Mouse (Mus musculus): ENCODE data around the gene 4933428G20Rik.

4933428G20Rik gene

GRCm38 (mm10) chr11:97532950-97533582, 32.9 kb upstream of the 4933428G20Rik start:
- DNase-seq (ENCODE audit: low read depth): peak; percentile 75

- DNase-seq (ENCODE audit: low read depth): peak; percentile 52
Observed at GRCm38 (mm10) chr11:97532354-97532753, 32.2 kb upstream of the 4933428G20Rik start.

DNA sequence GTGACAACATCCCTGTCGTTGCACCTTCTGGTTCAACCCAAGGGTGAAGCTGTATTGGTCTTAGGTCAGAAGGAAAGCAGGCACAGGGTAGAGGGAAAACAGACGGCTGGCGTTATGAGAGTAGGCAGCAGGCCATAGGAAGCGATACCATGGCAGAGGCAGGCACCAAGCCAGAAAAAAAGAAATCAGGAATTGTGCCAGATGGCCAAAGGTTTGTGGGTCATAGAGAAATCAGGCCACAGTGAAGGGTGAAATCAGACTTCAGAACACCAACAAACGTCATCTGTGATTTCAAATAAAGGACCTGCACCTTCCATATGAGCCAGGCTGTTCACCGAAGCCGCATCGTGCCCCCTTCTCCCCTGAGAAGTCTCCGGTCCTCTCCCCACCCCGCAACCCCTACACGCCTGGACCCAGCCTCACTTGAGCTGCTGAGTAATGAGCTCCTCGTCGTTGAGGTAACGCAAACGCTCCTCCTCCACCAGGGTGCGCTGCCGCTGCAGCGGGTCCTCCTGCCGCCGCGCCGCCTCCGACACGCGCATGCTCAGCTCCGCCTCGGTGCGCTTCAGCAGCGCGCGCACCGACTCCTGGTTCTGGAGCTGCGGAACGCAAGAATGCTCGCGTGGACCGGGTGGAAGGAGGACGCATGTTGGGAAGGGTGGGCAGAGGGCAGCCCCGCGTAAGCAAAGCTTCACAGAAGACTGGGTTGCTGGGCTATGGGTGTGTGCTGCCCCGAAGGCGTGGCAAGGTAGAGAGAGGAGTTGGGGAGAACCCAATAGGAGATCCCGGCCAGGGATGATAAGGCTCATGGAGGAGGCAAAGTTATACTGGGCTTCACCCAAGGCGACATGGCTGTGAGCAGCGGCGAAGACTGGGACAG, 31.5 kb upstream of the 4933428G20Rik start:
- DNase-seq (ENCODE audit: low read depth): peak; percentile 94

DNA sequence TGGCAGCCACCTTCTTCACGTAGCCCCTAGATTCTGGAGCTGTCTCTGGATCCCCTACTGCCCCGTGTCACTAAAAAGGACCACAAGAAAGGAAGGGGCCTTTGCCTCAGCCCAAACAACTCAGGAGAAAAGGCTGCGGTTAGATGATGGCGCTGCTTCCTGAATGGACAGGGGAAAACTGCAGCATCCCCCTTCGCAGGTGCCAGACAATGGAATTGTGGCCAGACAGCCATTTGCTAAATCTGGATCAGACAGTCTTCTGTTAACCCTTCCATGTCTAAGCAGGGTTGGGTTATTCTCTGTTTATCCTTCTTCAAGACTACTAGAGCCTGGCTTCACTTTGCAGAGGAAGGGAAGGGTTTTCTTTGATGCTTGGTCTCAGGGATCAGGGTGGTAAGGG, 30.8 kb upstream of the 4933428G20Rik start:
- no peak for DNase-seq (ENCODE audit: low read depth)

- no peak for DNase-seq (ENCODE audit: low read depth)
Observed at GRCm38 (mm10) chr11:97530069-97530468, 29.9 kb upstream of the 4933428G20Rik start.

DNA sequence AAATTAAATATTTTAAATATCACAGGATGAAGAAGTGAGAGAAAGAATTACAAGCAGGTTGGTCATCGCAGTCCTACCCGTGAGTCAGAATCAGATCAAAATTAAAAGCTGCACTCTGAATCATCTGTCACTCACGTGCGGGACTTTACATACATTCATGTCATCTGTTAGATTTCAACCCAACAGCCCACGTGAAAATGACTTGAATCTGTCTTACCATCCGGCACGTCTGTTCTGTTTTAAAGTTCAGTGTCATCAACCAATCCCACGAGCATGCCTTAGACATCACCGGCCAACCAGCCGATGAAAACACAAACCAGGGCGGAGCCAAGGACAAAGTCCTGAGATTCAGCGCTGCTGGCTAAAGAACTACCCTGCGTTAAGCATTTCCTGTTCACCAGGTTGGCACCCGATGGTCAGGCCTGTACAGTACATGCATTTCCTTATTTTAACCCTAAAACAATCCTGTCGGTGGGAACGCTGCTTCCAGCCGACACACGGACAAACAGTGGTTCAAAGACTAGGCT, 28.2 kb upstream of the 4933428G20Rik start:
- DNase-seq (ENCODE audit: low read depth): no peak

DNA sequence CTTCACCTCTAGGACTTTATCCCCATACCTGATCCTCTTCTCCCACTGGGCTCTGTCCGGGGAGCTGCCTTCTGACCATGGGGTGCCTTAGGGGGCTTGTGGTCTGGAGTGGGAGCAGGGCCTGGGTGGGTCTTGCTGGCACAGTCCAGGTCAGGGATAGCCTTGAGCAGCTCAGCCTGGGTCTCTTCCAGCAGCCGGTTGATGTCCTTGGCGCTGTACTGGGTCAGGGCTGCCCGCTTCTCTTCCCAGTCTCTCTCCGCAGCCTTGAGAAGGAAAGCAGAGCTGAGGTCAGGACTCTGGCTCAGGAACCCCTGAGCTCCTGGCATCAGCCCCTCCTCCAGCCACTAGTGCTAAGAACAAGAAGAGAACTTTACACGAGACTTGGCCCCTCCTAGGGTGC, 25.2 kb upstream of the 4933428G20Rik start:
- no peak for DNase-seq (ENCODE audit: low read depth)

DNA sequence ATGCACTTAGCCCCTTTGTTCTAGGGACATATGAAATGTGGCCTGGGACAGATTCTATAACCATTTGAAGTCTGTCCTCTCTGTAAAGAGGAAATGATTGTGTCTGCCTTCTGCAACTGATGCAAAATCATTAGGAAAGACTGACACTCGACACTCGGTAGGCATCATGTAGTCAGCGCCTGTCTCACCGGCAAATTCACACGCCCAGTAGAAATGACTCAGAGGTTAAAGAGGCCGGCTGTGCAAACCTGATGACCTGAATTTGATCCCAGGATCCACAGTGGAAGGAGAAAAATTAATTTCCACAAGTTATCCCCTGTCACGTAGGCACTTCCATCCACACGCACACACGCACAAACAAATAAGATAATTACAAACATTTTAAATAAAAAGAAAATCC, 24.2 kb upstream of the 4933428G20Rik start:
- no peak for DNase-seq (ENCODE audit: low read depth)

- DNase-seq (ENCODE audit: low read depth): no peak
Observed at GRCm38 (mm10) chr11:97523827-97524261, 23.7 kb upstream of the 4933428G20Rik start.

- no peak for DNase-seq (ENCODE audit: low read depth)
Observed at GRCm38 (mm10) chr11:97523107-97523506, 23.0 kb upstream of the 4933428G20Rik start.

GRCm38 (mm10) chr11:97521741-97522474, 21.8 kb upstream of the 4933428G20Rik start:
- DNase-seq (ENCODE audit: low read depth): no peak

DNA sequence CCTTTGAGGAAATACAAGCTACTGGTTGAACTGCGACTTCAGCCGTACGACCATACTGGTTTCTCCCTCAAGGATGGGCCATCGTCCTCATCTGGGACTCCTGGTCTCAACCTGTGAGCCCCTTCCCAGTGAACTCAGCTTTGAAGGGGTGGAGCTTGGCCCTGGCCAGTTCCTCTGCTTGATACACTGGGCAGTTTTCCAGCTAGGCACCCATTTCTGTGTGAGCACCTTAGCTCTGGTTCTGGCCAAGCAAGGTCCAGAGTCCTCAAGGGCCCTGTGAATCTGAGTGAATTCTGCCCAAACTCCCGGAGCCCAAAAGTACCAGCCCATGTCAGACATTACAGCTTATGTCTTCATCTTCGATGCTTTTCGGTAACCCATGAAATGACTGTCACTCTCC, 20.4 kb upstream of the 4933428G20Rik start:
- no peak for DNase-seq (ENCODE audit: low read depth)

- DNase-seq (ENCODE audit: low read depth): no peak
Observed at GRCm38 (mm10) chr11:97513066-97513465, 12.9 kb upstream of the 4933428G20Rik start.

GRCm38 (mm10) chr11:97512511-97512910, 12.4 kb upstream of the 4933428G20Rik start:
- no peak for DNase-seq (ENCODE audit: low read depth)

- DNase-seq (ENCODE audit: low read depth): peak; percentile 45
Observed at GRCm38 (mm10) chr11:97511661-97512369, 11.7 kb upstream of the 4933428G20Rik start.

DNA sequence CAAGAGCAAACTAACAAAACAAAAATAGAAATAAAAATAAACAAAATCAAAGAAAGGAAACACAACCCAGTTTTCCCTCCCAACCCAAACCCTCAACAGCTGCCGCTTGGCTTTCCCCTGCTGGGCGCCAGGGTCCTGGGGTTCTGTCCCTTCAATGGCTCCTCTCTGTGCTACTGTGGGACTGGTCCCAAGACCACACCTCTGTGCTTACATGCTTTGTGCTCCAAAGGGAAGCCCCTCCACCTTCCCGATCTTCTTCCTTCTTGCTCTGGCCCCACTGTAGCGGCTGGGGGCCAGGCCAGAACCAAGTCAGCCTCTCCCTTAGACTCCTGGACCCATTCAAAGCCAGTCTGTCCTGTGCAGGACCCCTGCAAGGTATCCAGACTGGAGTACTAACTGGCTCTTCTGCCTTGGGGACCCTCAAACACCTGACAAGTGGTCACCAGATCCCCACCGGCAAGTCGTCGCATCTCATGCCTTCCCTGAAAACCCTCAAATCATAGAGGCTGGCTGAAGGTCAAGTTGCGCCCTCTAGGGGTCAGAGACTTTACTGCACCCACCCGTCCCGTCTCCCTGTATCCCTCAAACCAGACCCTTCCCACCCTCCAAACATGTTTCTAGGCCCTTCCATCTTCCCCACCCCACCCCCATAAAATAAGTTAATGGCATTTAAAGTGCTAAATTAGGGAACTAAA, 11.0 kb upstream of the 4933428G20Rik start:
- DNase-seq (ENCODE audit: low read depth): peak; percentile 66

DNA sequence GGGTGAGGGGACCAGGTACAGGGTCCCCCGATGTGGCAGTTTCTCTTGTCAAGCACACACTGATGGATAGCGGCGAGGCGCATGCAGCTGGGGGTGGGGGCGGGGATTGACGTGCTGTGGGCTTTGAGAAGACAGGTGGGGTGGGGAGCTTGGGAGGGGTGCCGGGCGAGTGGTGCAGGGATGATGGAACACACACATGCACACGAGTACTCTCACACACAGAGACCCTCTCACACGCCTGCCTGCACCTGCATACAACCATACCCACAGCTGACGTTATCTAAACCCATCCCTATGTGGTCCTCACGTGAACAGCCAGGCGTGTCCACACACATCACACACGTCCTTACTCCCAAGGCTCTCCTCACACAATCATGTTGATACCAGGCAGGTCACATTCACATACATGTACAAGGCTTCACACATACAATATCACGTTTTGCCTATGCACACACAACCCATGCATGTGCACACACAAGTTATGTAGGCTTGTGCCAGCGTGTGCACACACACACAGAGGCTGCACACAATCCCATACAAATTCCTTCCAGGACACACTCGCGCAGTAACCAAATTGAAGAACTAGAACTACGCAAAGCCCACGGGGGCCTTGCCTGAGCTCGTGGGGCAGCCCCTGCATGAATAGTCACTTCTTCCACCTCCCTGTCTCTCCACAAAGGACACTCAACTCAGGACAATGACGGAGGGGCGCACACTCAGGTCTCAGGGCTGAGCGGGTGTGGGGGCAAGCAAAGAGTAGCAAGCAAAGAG, 9.8 kb upstream of the 4933428G20Rik start:
- no peak for DNase-seq (ENCODE audit: low read depth)

DNA sequence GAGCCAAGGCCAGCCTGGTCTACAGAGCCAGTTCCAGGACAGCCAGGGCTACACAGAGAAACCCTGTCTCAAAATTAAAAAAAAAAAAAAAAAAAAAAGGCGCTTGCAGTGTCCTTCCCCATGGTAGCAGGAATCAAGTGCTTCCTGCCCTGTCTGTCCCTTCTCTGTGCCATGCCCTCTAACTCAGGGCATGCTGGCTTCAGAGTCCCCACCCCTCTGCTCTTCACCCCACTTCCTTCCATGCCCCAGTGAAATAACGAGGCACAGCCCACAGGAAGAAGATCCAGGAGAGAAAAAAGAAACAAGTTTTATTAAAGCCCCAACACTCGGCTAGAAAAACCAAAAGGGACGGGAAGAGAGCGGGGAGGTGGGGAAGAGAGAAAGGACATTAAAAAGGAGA, 8.9 kb upstream of the 4933428G20Rik start:
- no peak for DNase-seq (ENCODE audit: low read depth)

GRCm38 (mm10) chr11:97508198-97508597, 8.1 kb upstream of the 4933428G20Rik start:
- DNase-seq (ENCODE audit: low read depth): no peak

DNA sequence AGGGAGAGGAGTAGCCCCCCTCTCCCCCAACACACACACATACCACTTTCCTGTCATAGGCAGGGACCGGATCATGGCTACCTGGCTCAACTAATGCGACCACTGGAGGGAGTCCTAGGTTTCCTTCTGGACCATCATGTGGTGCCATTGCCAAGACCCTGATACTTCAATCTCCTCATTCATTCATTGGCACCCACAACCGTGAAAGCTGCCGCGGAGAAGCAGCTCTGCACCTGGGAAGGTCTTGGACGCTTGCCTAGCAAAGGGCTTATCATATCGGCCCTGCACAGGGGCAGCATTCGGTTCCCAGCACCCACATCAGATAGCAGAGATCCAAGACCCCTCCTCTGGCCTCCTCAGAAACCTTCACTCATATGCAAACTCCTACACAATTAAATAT, 6.2 kb upstream of the 4933428G20Rik start:
- DNase-seq (ENCODE audit: low read depth): no peak
